Mouse (Mus musculus) heart, embryonic 10.5 days (tissue): ENCODE measurements around the gene Fam187a. TPM values are rescaled to one million over a fixed set of nuclear protein-coding genes. Genes with fewer than 3 reads are reported as not detected.
A peak's percentile ranks its signal among the peaks of the same experiment; 100 is the strongest.

Experiments
- DNase-seq: peaks from one replicate; pipeline ENCODE4 v3.0.0-alpha.2; 2017; ENCODE audit warnings: low spot score
- H3K27ac ChIP-seq: fragments of 300-500 bp; sonication (generic); 2 replicates; pipeline ENCODE4 v1.5.1; 2016; ENCODE audit warnings: mild to moderate bottlenecking
- H3K27me3 ChIP-seq: fragments of 300-500 bp; sonication (generic); 2 replicates; pipeline ENCODE4 v1.6.1; 2016; ENCODE audit warnings: mild to moderate bottlenecking; ENCODE audit not compliant: poor library complexity, insufficient read depth, severe bottlenecking
- H3K36me3 ChIP-seq: fragments of 300-500 bp; sonication (generic); 2 replicates; pipeline ENCODE4 v1.6.1; 2016; ENCODE audit warnings: mild to moderate bottlenecking, moderate library complexity
- H3K4me1 ChIP-seq: fragments of 300-500 bp; sonication (generic); 2 replicates; pipeline ENCODE4 v1.6.1; 2016; ENCODE audit warnings: mild to moderate bottlenecking
- H3K4me3 ChIP-seq: fragments of 300-500 bp; sonication (generic); 2 replicates; pipeline ENCODE4 v1.5.1; 2016; ENCODE audit warnings: mild to moderate bottlenecking, moderate library complexity
- H3K9me3 ChIP-seq: fragments of 300-500 bp; sonication (generic); 2 replicates; pipeline ENCODE4 v1.6.1; 2016; ENCODE audit warnings: mild to moderate bottlenecking, moderate library complexity
- WGBS: fragments of 180-500 bp; shearing (Covaris S2); methylation state at CpG from one replicate; pipeline ENCODE4 v1.1.7; 2016; 5-methylcytosine and 5-hydroxymethylcytosine counted together
- polyA plus RNA-seq: library from polyadenylated mRNA; unstranded; fragments of >200 nt; fragmentation: Nextera tagmentation; extraction: Ambion mirVana; gene quantifications from 2 replicates; pipeline ENCODE4 v1.2.1, GENCODE M21; 2016

The Fam187a gene
- polyA plus RNA-seq = not detected in 2 replicates

GRCm38 (mm10) chr11:102884616-102885219 lies at the start of gene Fam187a:
Fam187a (plus strand) TSS chr11:102885169.
- Histone ChIP-seq H3K9me3 (no peaks in the 10 kb centered on the region), H3K27ac (peak within 1 kb of the TSS; percentile 42), H3K27me3 (peaks cover 54% of the 10 kb centered on the region), H3K36me3 (no peaks in the 10 kb centered on the region), H3K4me3 (no peak within 1 kb of the TSS), H3K4me1 (peaks cover 23% of the 10 kb centered on the region)
- WGBS = 58% methylated on average over 10 of the region's 10 CpGs
- DNase-seq = no peak

- no peak for DNase-seq
- WGBS = 79% methylated on average over 4 of the region's 4 CpGs
- peaks cover 44% of the 10 kb centered on the region for H3K36me3 ChIP-seq
- H3K4me3 ChIP-seq = no peak within 1 kb of the TSS
- H3K4me1 ChIP-seq = peaks cover 8% of the 10 kb centered on the region; the same call in 1 of the 2 replicates
- no peaks in the 10 kb centered on the region for H3K9me3 ChIP-seq
- no peak within 1 kb of the TSS for H3K27ac ChIP-seq
- H3K27me3 ChIP-seq = no peaks in the 10 kb centered on the region
These were observed 49.4 kb upstream of the Fam187a start, which contains the start of gene Higd1b for GRCm38 (mm10) chr11:102835549-102835948. Higd1b (plus strand) TSS chr11:102835849.

GRCm38 (mm10) chr11:102836146-102836545 lies 48.8 kb upstream of the Fam187a start:
- no peak overlapping the region for H3K4me3 ChIP-seq
- DNase-seq = no peak
- no peaks in the 10 kb centered on the region for H3K9me3 ChIP-seq
- no peaks in the 10 kb centered on the region for H3K27me3 ChIP-seq
- H3K27ac ChIP-seq = no peak overlapping the region
- H3K36me3 ChIP-seq = peaks cover 49% of the 10 kb centered on the region
- WGBS = 86% methylated on average over 9 of the region's 9 CpGs
- H3K4me1 ChIP-seq = peaks cover 5% of the 10 kb centered on the region; the same call in 1 of the 2 replicates

GRCm38 (mm10) chr11:102837385-102837784 lies 47.6 kb upstream of the Fam187a start:
- DNase-seq = no peak
- Histone ChIP-seq H3K9me3 (no peaks in the 10 kb centered on the region), H3K27me3 (no peaks in the 10 kb centered on the region), H3K4me1 (0 out of 2 replicates have a peak, but pooled peaks cover 4% of the 10 kb centered on the region), H3K27ac (no peak overlapping the region), H3K36me3 (peaks cover 61% of the 10 kb centered on the region), H3K4me3 (no peak overlapping the region)
- 86% methylated on average over 1 of the region's 1 CpGs for WGBS

GRCm38 (mm10) chr11:102838126-102838525 lies 46.8 kb upstream of the Fam187a start:
- Histone ChIP-seq H3K36me3 (peaks cover 69% of the 10 kb centered on the region), H3K27me3 (no peaks in the 10 kb centered on the region), H3K4me3 (no peak overlapping the region), H3K4me1 (no peaks in the 10 kb centered on the region), H3K27ac (no peak overlapping the region), H3K9me3 (no peaks in the 10 kb centered on the region)
- no peak for DNase-seq
- WGBS = 93% methylated on average over 2 of the region's 2 CpGs

GRCm38 (mm10) chr11:102838616-102839150 lies 46.3 kb upstream of the Fam187a start:
- Histone ChIP-seq H3K4me1 (no peaks in the 10 kb centered on the region), H3K36me3 (peaks cover 74% of the 10 kb centered on the region), H3K9me3 (no peaks in the 10 kb centered on the region), H3K27ac (no peak overlapping the region), H3K4me3 (no peak overlapping the region), H3K27me3 (no peaks in the 10 kb centered on the region)
- DNase-seq = no peak
- 87% methylated on average over 9 of the region's 9 CpGs for WGBS

GRCm38 (mm10) chr11:102845926-102846325 lies 39.0 kb upstream of the Fam187a start:
- peaks cover 100% of the 10 kb centered on the region for H3K36me3 ChIP-seq
- WGBS = 65% methylated on average over 10 of the region's 10 CpGs

GRCm38 (mm10) chr11:102851883-102852282 lies 33.1 kb upstream of the Fam187a start:
- Histone ChIP-seq H3K4me3 (no peak overlapping the region), H3K27ac (no peak overlapping the region), H3K27me3 (no peaks in the 10 kb centered on the region), H3K4me1 (no peaks in the 10 kb centered on the region), H3K36me3 (peaks cover 98% of the 10 kb centered on the region), H3K9me3 (no peaks in the 10 kb centered on the region)
- no peak for DNase-seq
- 69% methylated on average over 5 of the region's 5 CpGs for WGBS

More at GRCm38 (mm10) chr11:102845926-102846325, 39.0 kb upstream of the Fam187a start:
- Histone ChIP-seq H3K27me3 (no peaks in the 10 kb centered on the region), H3K9me3 (no peaks in the 10 kb centered on the region), H3K4me1 (no peaks in the 10 kb centered on the region), H3K27ac (no peak overlapping the region), H3K4me3 (no peak overlapping the region)
- DNase-seq = no peak

GRCm38 (mm10) chr11:102853760-102854159 lies 31.2 kb upstream of the Fam187a start:
- DNase-seq = no peak
- Histone ChIP-seq H3K4me1 (no peaks in the 10 kb centered on the region), H3K4me3 (no peak overlapping the region), H3K27me3 (no peaks in the 10 kb centered on the region), H3K36me3 (peaks cover 98% of the 10 kb centered on the region), H3K27ac (no peak overlapping the region), H3K9me3 (no peaks in the 10 kb centered on the region)

- no peak overlapping the region for H3K27ac ChIP-seq
- no peak overlapping the region for H3K4me3 ChIP-seq
- H3K36me3 ChIP-seq = peaks cover 98% of the 10 kb centered on the region
- 87% methylated on average over 6 of the region's 6 CpGs for WGBS
- H3K4me1 ChIP-seq = no peaks in the 10 kb centered on the region
- DNase-seq = no peak
- no peaks in the 10 kb centered on the region for H3K9me3 ChIP-seq
- no peaks in the 10 kb centered on the region for H3K27me3 ChIP-seq
These were observed 29.0 kb upstream of the Fam187a start for GRCm38 (mm10) chr11:102855941-102856340.

GRCm38 (mm10) chr11:102858951-102859350 lies 26.0 kb upstream of the Fam187a start:
- Histone ChIP-seq H3K36me3 (peaks cover 98% of the 10 kb centered on the region), H3K27me3 (no peaks in the 10 kb centered on the region), H3K4me3 (no peak overlapping the region), H3K27ac (no peak overlapping the region), H3K9me3 (no peaks in the 10 kb centered on the region), H3K4me1 (no peaks in the 10 kb centered on the region)
- WGBS = 95% methylated on average over 11 of the region's 11 CpGs
- no peak for DNase-seq

GRCm38 (mm10) chr11:102859933-102860332 lies 25.0 kb upstream of the Fam187a start:
- H3K36me3 ChIP-seq = peaks cover 96% of the 10 kb centered on the region
- WGBS = 94% methylated on average over 8 of the region's 8 CpGs
- no peak overlapping the region for H3K27ac ChIP-seq
- H3K4me3 ChIP-seq = no peak overlapping the region
- DNase-seq = no peak
- H3K4me1 ChIP-seq = no peaks in the 10 kb centered on the region
- no peaks in the 10 kb centered on the region for H3K27me3 ChIP-seq
- no peaks in the 10 kb centered on the region for H3K9me3 ChIP-seq

- Histone ChIP-seq H3K27me3 (no peaks in the 10 kb centered on the region), H3K4me1 (no peaks in the 10 kb centered on the region), H3K9me3 (no peaks in the 10 kb centered on the region), H3K36me3 (peaks cover 92% of the 10 kb centered on the region), H3K27ac (no peak overlapping the region), H3K4me3 (no peak overlapping the region)
- no peak for DNase-seq
- WGBS = 55% methylated on average over 4 of the region's 4 CpGs
These were observed 20.7 kb upstream of the Fam187a start for GRCm38 (mm10) chr11:102864272-102864671.
